In genomic region chr2:156814344-156814801, GRCm38 (mm10) we compare ENCODE assay signal across 9 mouse cellular contexts. TPM values are rescaled to one million over a fixed set of nuclear protein-coding genes. Genes with fewer than 3 reads are reported as not detected.
DNase-seq lines count a peak whose midpoint lies in the region; ATAC-seq and TF ChIP-seq lines count a peak whose summit lies in the region.
"Had no signal": no experiment of that assay in that cellular context is flagged by ENCODE, and none has a peak within 500 bp of the region (broad histone marks: within the 10 kb centered on the region; RNA-seq: fewer than 3 reads in every experiment).

No protein-coding gene starts in this region.

- no peak for TF ChIP-seq EP300 in stomach, postnatal 0 days (optimal IDR thresholded peaks at IDR 0.05)

- peak overlapping the region; percentile 85 for H3K27ac ChIP-seq in lung, embryonic 15.5 days
- 0 out of 2 replicates have a peak overlapping the region, but pooled peaks have one; percentile 33 for H3K27ac ChIP-seq in hindbrain, embryonic 11.5 days (ENCODE audit: low read depth, low read length)
- peak overlapping the region; percentile 44; the same call in 1 of the 2 replicates for H3K27ac ChIP-seq in limb, embryonic 14.5 days (replicated peaks; ENCODE audit: low read depth, low read length)
- 0 out of 2 replicates have a peak overlapping the region, but pooled peaks have one; percentile 30 for H3K27ac ChIP-seq in stomach, postnatal 0 days (replicated peaks)
- H3K27ac ChIP-seq: forebrain, embryonic 13.5 days had no signal

- H3K9me3 ChIP-seq in lung, embryonic 15.5 days = no peaks in the 10 kb centered on the region
- H3K9me3 ChIP-seq in hindbrain, embryonic 11.5 days (ENCODE audit: control insufficient read depth, low read length) = no peaks in the 10 kb centered on the region
- H3K9me3 ChIP-seq in limb, embryonic 14.5 days (ENCODE audit: control insufficient read depth, low read length) = no peaks in the 10 kb centered on the region
- H3K9me3 ChIP-seq in stomach, postnatal 0 days (ENCODE audit: control insufficient read depth, low read length) = no peaks in the 10 kb centered on the region
- H3K9me3 ChIP-seq: forebrain, embryonic 13.5 days had no signal

- no peaks in the 10 kb centered on the region for H3K36me3 ChIP-seq in lung, embryonic 15.5 days
- no peaks in the 10 kb centered on the region for H3K36me3 ChIP-seq in hindbrain, embryonic 11.5 days (ENCODE audit: control insufficient read depth, insufficient read depth, low read length)
- no peaks in the 10 kb centered on the region for H3K36me3 ChIP-seq in limb, embryonic 14.5 days (ENCODE audit: control insufficient read depth, insufficient read depth, low read length)
- H3K36me3 ChIP-seq in stomach, postnatal 0 days (ENCODE audit: control insufficient read depth, insufficient read depth, low read length) = no peaks in the 10 kb centered on the region

- ATAC-seq in lung, embryonic 15.5 days (ENCODE audit: borderline replicate concordance, extremely low read depth, low FRiP score, low TSS enrichment) = no peak; the same call in 1 of the 2 replicates
- ATAC-seq in hindbrain, embryonic 11.5 days (ENCODE audit: low FRiP score) = no peak
- ATAC-seq in limb, embryonic 14.5 days (ENCODE audit: low FRiP score, low read depth) = no peak
- no peak for ATAC-seq in stomach, postnatal 0 days (ENCODE audit: low FRiP score, low TSS enrichment)
- ATAC-seq in CD4-positive, CD25-positive, alpha-beta regulatory T cell, adult 4 months = no peak
- ATAC-seq: forebrain, embryonic 13.5 days had no signal

- no peak overlapping the region for H3K4me3 ChIP-seq in lung, embryonic 15.5 days
- no peak overlapping the region for H3K4me3 ChIP-seq in hindbrain, embryonic 11.5 days (ENCODE audit: low read depth, low read length)
- H3K4me3 ChIP-seq in limb, embryonic 14.5 days (replicated peaks; ENCODE audit: low read length) = no peak overlapping the region
- H3K4me3 ChIP-seq in stomach, postnatal 0 days (ENCODE audit: low read depth, low read length) = no peak overlapping the region
- H3K4me3 ChIP-seq: forebrain, embryonic 13.5 days had no signal

- H3K4me1 ChIP-seq in lung, embryonic 15.5 days = peaks cover 31% of the 10 kb centered on the region
- H3K4me1 ChIP-seq in hindbrain, embryonic 11.5 days (replicated peaks; ENCODE audit: control insufficient read depth, insufficient read depth, low read length) = peaks cover 3% of the 10 kb centered on the region
- peaks cover 20% of the 10 kb centered on the region for H3K4me1 ChIP-seq in limb, embryonic 14.5 days (ENCODE audit: control insufficient read depth, insufficient read depth, low read length)
- no peaks in the 10 kb centered on the region for H3K4me1 ChIP-seq in stomach, postnatal 0 days (replicated peaks; ENCODE audit: control insufficient read depth, insufficient read depth)

- H3K9ac ChIP-seq in lung, embryonic 15.5 days = no peak overlapping the region
- no peak overlapping the region for H3K9ac ChIP-seq in hindbrain, embryonic 11.5 days (ENCODE audit: low read depth, low read length)
- H3K9ac ChIP-seq in limb, embryonic 14.5 days (ENCODE audit: low read depth, low read length, severe bottlenecking) = 0 out of 2 replicates have a peak overlapping the region, but pooled peaks have one; percentile 17
- H3K9ac ChIP-seq in stomach, postnatal 0 days (ENCODE audit: low read length) = 0 out of 2 replicates have a peak overlapping the region, but pooled peaks have one; percentile 2
- H3K9ac ChIP-seq: forebrain, embryonic 13.5 days had no signal

- TF ChIP-seq CTCF in stomach, postnatal 0 days (IDR thresholded peaks at IDR 0.05; ENCODE audit: low read depth) = no peak

- peak overlapping the region; percentile 10; the same call in 1 of the 2 replicates for H3K4me2 ChIP-seq in lung, embryonic 15.5 days
- no peak overlapping the region for H3K4me2 ChIP-seq in hindbrain, embryonic 11.5 days (replicated peaks; ENCODE audit: low read depth, low read length)
- 0 out of 2 replicates have a peak overlapping the region, but pooled peaks have one; percentile 11 for H3K4me2 ChIP-seq in limb, embryonic 14.5 days (replicated peaks; ENCODE audit: low read depth, low read length, severe bottlenecking)
- H3K4me2 ChIP-seq in stomach, postnatal 0 days (replicated peaks; ENCODE audit: low read depth) = no peak overlapping the region
- H3K4me2 ChIP-seq: forebrain, embryonic 13.5 days had no signal

- 11% methylated on average over 8 of the region's 8 CpGs for WGBS in lung, embryonic 15.5 days
- 6% methylated on average over 8 of the region's 8 CpGs for WGBS in hindbrain, embryonic 11.5 days
- WGBS in limb, embryonic 14.5 days = 6% methylated on average over 8 of the region's 8 CpGs
- WGBS in stomach, postnatal 0 days = 17% methylated on average over 8 of the region's 8 CpGs

- no peaks in the 10 kb centered on the region for H3K27me3 ChIP-seq in lung, embryonic 15.5 days
- H3K27me3 ChIP-seq in hindbrain, embryonic 11.5 days (ENCODE audit: control insufficient read depth, insufficient read depth, low read length) = no peaks in the 10 kb centered on the region
- no peaks in the 10 kb centered on the region for H3K27me3 ChIP-seq in limb, embryonic 14.5 days (ENCODE audit: control insufficient read depth, insufficient read depth, low read length)
- no peaks in the 10 kb centered on the region for H3K27me3 ChIP-seq in stomach, postnatal 0 days (ENCODE audit: control insufficient read depth, insufficient read depth, low read length)
- H3K27me3 ChIP-seq: forebrain, embryonic 13.5 days had no signal

- DNase-seq in lung, adult 18-20 months = no peak
- DNase-seq in hindbrain, embryonic 11.5 days (ENCODE audit: low spot score) = peak; percentile 29
- peak; percentile 37 for DNase-seq in limb, embryonic 14.5 days (ENCODE audit: low spot score)
- DNase-seq in stomach, postnatal 0 days (ENCODE audit: low spot score) = no peak
- DNase-seq in cerebellum, adult 18-20 months = no peak
- DNase-seq in right cerebral cortex, postnatal 10 days (ENCODE audit: low spot score in 2 of 2) = no peak

- TF ChIP-seq POLR2A in limb, embryonic 14.5 days (IDR thresholded peaks at IDR 0.05; ENCODE audit: borderline replicate concordance, extremely low read depth, insufficient read depth, insufficient read length) = no peak

RNA-seq across cellular contexts. Expression of gene Tgif2, which starts 25.4 kb away (rescaled TPM):
- polyA plus RNA-seq in lung, embryonic 15.5 days (2015; fragmentation: Nextera tagmentation; extraction: Ambion mirVana) = 55.7 and 56.1 TPM in 2 replicates
- polyA plus RNA-seq in hindbrain, embryonic 11.5 days (2014; fragmentation: Nextera tagmentation; extraction: Ambion mirVana) = 69.6 and 71.8 TPM in 2 replicates
- polyA plus RNA-seq in limb, embryonic 14.5 days (2012; rRNA removed) = 57.2 and 82.2 TPM in 2 replicates
- polyA plus RNA-seq in limb, embryonic 14.5 days (2014; fragmentation: Nextera tagmentation; extraction: Ambion mirVana) = 64.9 and 71.7 TPM in 2 replicates
- polyA plus RNA-seq in stomach, postnatal 0 days (2015; fragmentation: Nextera tagmentation; extraction: Ambion mirVana) = 11.9 and 13.3 TPM in 2 replicates
- polyA plus RNA-seq in CD4-positive, CD25-positive, alpha-beta regulatory T cell, adult 4 months (2017; shearing (Covaris generic)) = 10 to 100 TPM; 10.4 to 14.6 TPM

RNA-seq across cellular contexts. Expression of gene Myl9, which starts 39.2 kb away (rescaled TPM):
- polyA plus RNA-seq in lung, embryonic 15.5 days (2015; fragmentation: Nextera tagmentation; extraction: Ambion mirVana) = 443 and 454 TPM in 2 replicates
- 96.1 and 133 TPM in 2 replicates for polyA plus RNA-seq in hindbrain, embryonic 11.5 days (2014; fragmentation: Nextera tagmentation; extraction: Ambion mirVana)
- 127 and 152 TPM in 2 replicates for polyA plus RNA-seq in limb, embryonic 14.5 days (2012; rRNA removed)
- polyA plus RNA-seq in limb, embryonic 14.5 days (2014; fragmentation: Nextera tagmentation; extraction: Ambion mirVana) = 257 and 269 TPM in 2 replicates
- polyA plus RNA-seq in stomach, postnatal 0 days (2015; fragmentation: Nextera tagmentation; extraction: Ambion mirVana) = 2,268 and 2,333 TPM in 2 replicates
- not detected for polyA plus RNA-seq in CD4-positive, CD25-positive, alpha-beta regulatory T cell, adult 4 months (2017; shearing (Covaris generic))

RNA-seq across cellular contexts. Expression of gene 4930518I15Rik, which starts 43.4 kb away (rescaled TPM):
- 6.0 and 7.5 TPM in 2 replicates for polyA plus RNA-seq in lung, embryonic 15.5 days (2015; fragmentation: Nextera tagmentation; extraction: Ambion mirVana)
- polyA plus RNA-seq in hindbrain, embryonic 11.5 days (2014; fragmentation: Nextera tagmentation; extraction: Ambion mirVana) = 5.9 and 8.6 TPM in 2 replicates
- polyA plus RNA-seq in limb, embryonic 14.5 days (2012; rRNA removed) = 2.6 and 3.2 TPM in 2 replicates
- polyA plus RNA-seq in limb, embryonic 14.5 days (2014; fragmentation: Nextera tagmentation; extraction: Ambion mirVana) = 5.2 and 7.0 TPM in 2 replicates
- 2.4 and 2.7 TPM in 2 replicates for polyA plus RNA-seq in stomach, postnatal 0 days (2015; fragmentation: Nextera tagmentation; extraction: Ambion mirVana)
- 10 to 100 TPM; 25.0 to 27.3 TPM for polyA plus RNA-seq in CD4-positive, CD25-positive, alpha-beta regulatory T cell, adult 4 months (2017; shearing (Covaris generic))

RNA-seq across cellular contexts. Expression of gene Rab5if, which starts 48.6 kb away (rescaled TPM):
- 186 and 190 TPM in 2 replicates for polyA plus RNA-seq in lung, embryonic 15.5 days (2015; fragmentation: Nextera tagmentation; extraction: Ambion mirVana)
- 208 and 214 TPM in 2 replicates for polyA plus RNA-seq in hindbrain, embryonic 11.5 days (2014; fragmentation: Nextera tagmentation; extraction: Ambion mirVana)
- 106 and 120 TPM in 2 replicates for polyA plus RNA-seq in limb, embryonic 14.5 days (2012; rRNA removed)
- polyA plus RNA-seq in limb, embryonic 14.5 days (2014; fragmentation: Nextera tagmentation; extraction: Ambion mirVana) = 167 and 171 TPM in 2 replicates
- 221 and 227 TPM in 2 replicates for polyA plus RNA-seq in stomach, postnatal 0 days (2015; fragmentation: Nextera tagmentation; extraction: Ambion mirVana)
- polyA plus RNA-seq in CD4-positive, CD25-positive, alpha-beta regulatory T cell, adult 4 months (2017; shearing (Covaris generic)) = 1 to 10 TPM; 5.1 to 5.4 TPM

Comparison
In these comparisons a context has a peak if more than half of its experiments do, and no peak if none do; other contexts are left out.
1. H3K27ac ChIP-seq: peak in every context shown above with its lines; median percentile 85 in lung, embryonic 15.5 days; 44 in limb, embryonic 14.5 days; 33 in hindbrain, embryonic 11.5 days; 30 in stomach, postnatal 0 days.
2. H3K4me2 ChIP-seq: peak in lung, embryonic 15.5 days (single experiment) and limb, embryonic 14.5 days (single experiment); none in hindbrain, embryonic 11.5 days (single experiment) and stomach, postnatal 0 days (single experiment).
3. H3K9ac ChIP-seq: peak in limb, embryonic 14.5 days (single experiment) and stomach, postnatal 0 days (single experiment); none in lung, embryonic 15.5 days (single experiment) and hindbrain, embryonic 11.5 days (single experiment).
4. DNase-seq: peak in hindbrain, embryonic 11.5 days (single experiment) and limb, embryonic 14.5 days (single experiment); none in lung, adult 18-20 months (0 of 2), stomach, postnatal 0 days (single experiment), cerebellum, adult 18-20 months (0 of 2) and right cerebral cortex, postnatal 10 days (0 of 2).
5. RNA of gene Myl9, which starts 39.2 kb away (polyA plus RNA-seq): 2,268 to 2,333 TPM in stomach, postnatal 0 days, 443 to 454 TPM in lung, embryonic 15.5 days, 127 to 269 TPM in limb, embryonic 14.5 days and 96.1 to 133 TPM in hindbrain, embryonic 11.5 days; not detected in CD4-positive, CD25-positive, alpha-beta regulatory T cell, adult 4 months; every median in the first group is over 10 times any median in the second.